Mouse (Mus musculus) small intestine, adult 10 weeks (tissue): ENCODE measurements around the gene Hcn2. TPM values are rescaled to one million over a fixed set of nuclear protein-coding genes. Genes with fewer than 3 reads are reported as not detected.

Experiments used
- polyA plus RNA-seq: library from polyadenylated mRNA; stranded (reverse); fragments of 350-450 nt; fragmentation: Illumina TruSeq; extraction: RNeasy Lipid Tissue Mini Kit (QIAGEN cat#74804); gene quantifications from one replicate; pipeline ENCODE4 v1.2.3, GENCODE M21; 2014; ENCODE audit warnings: low replicate concordance

The Hcn2 gene
- polyA plus RNA-seq: not detected

GRCm38 (mm10) chr10:79716254-79716987 lies at the start of gene Hcn2:
Hcn2 (plus strand) TSS chr10:79716634.

GRCm38 (mm10) chr10:79668771-79669575 lies 47.5 kb upstream of the Hcn2 start, which contains the start of gene Tpgs1:
Tpgs1 (plus strand) TSS chr10:79669369.

GRCm38 (mm10) chr10:79681591-79682245 lies 34.7 kb upstream of the Hcn2 start, which contains the start of gene Cdc34:
Cdc34 (plus strand) TSS chr10:79682195.

GRCm38 (mm10) chr10:79688720-79689119 lies 27.7 kb upstream of the Hcn2 start, which contains the start of gene Gzmm:
Gzmm (plus strand) TSS chr10:79689020.

GRCm38 (mm10) chr10:79704065-79704969 lies 12.1 kb upstream of the Hcn2 start, which contains the start of gene Bsg:
Bsg (plus strand) TSS chr10:79704491.

GRCm38 (mm10) chr10:79745898-79746773 lies 29.7 kb downstream of the Hcn2 start, which contains the start of gene Polrmt:
Polrmt (minus strand) TSS chr10:79746581.

GRCm38 (mm10) chr10:79754856-79755516 lies 38.6 kb downstream of the Hcn2 start, which contains the start of gene Fgf22:
Fgf22 (plus strand) TSS chr10:79755076.

GRCm38 (mm10) chr10:79766508-79767325 lies 50.3 kb downstream of the Hcn2 start, which contains the start of gene Rnf126:
Rnf126 (minus strand) TSS chr10:79766952.

GRCm38 (mm10) chr10:79777103-79777531 lies 60.7 kb downstream of the Hcn2 start, which contains the start of gene Fstl3:
Fstl3 (plus strand) TSS chr10:79777272.

Other genes starting within 250 kb of the Hcn2 start
- gene Vmn2r83, start 247.9 kb upstream of the Hcn2 start, polyA plus RNA-seq: not detected
- 6.5 TPM for gene Plpp2, start 182.8 kb upstream of the Hcn2 start, polyA plus RNA-seq
- not detected for gene Mier2, start 161.4 kb upstream of the Hcn2 start, polyA plus RNA-seq
- not detected for gene Theg, start 129.3 kb upstream of the Hcn2 start, polyA plus RNA-seq
- 0.11 TPM for gene C2cd4c, start 102.6 kb upstream of the Hcn2 start, polyA plus RNA-seq
- 0.30 TPM for gene Shc2, start 78.7 kb upstream of the Hcn2 start, polyA plus RNA-seq
- gene Odf3l2, start 70.9 kb upstream of the Hcn2 start, polyA plus RNA-seq: not detected
- not detected for gene Madcam1, start 52.1 kb upstream of the Hcn2 start, polyA plus RNA-seq
- gene Tpgs1, start 47.3 kb upstream of the Hcn2 start, polyA plus RNA-seq: not detected
- not detected for gene Cdc34, start 34.4 kb upstream of the Hcn2 start, polyA plus RNA-seq
- gene Gzmm, start 27.6 kb upstream of the Hcn2 start, polyA plus RNA-seq: not detected
- 328 TPM for gene Bsg, start 12.1 kb upstream of the Hcn2 start, polyA plus RNA-seq
- not detected for gene Polrmt, start 29.9 kb downstream of the Hcn2 start, polyA plus RNA-seq
- gene Fgf22, start 38.4 kb downstream of the Hcn2 start, polyA plus RNA-seq: not detected
- 0.41 TPM for gene Rnf126, start 50.3 kb downstream of the Hcn2 start, polyA plus RNA-seq
- 0.45 TPM for gene Fstl3, start 60.6 kb downstream of the Hcn2 start, polyA plus RNA-seq
- not detected for gene Prss57, start 74.3 kb downstream of the Hcn2 start, polyA plus RNA-seq
- gene Palm, start 76.9 kb downstream of the Hcn2 start, polyA plus RNA-seq: not detected
- 3.9 TPM for gene Misp, start 104.4 kb downstream of the Hcn2 start, polyA plus RNA-seq
- 52.9 TPM for gene Ptbp1, start 137.8 kb downstream of the Hcn2 start, polyA plus RNA-seq
- gene Prtn3, start 157.8 kb downstream of the Hcn2 start, polyA plus RNA-seq: not detected
- gene Plppr3, start 158.0 kb downstream of the Hcn2 start, polyA plus RNA-seq: not detected
- not detected for gene Elane, start 169.6 kb downstream of the Hcn2 start, polyA plus RNA-seq
- 0.67 TPM for gene Cfd, start 174.2 kb downstream of the Hcn2 start, polyA plus RNA-seq
- gene Med16, start 192.3 kb downstream of the Hcn2 start, polyA plus RNA-seq: 0.11 TPM
- not detected for gene Gm26602, start 194.2 kb downstream of the Hcn2 start, polyA plus RNA-seq
- not detected for gene Kiss1r, start 200.3 kb downstream of the Hcn2 start, polyA plus RNA-seq
- 1.5 TPM for gene R3hdm4, start 204.6 kb downstream of the Hcn2 start, polyA plus RNA-seq
- 2.3 TPM for gene Arid3a, start 210.4 kb downstream of the Hcn2 start, polyA plus RNA-seq
- gene Wdr18, start 243.5 kb downstream of the Hcn2 start, polyA plus RNA-seq: 1.0 TPM